Mouse (Mus musculus): Measurements from ENCODE around the gene BC049762.

BC049762 gene

GRCm38 (mm10) chr11:51214021-51214420, 48.8 kb downstream of the BC049762 start:
- DNase-seq = no peak

- DNase-seq = no peak
Observed at GRCm38 (mm10) chr11:51211426-51211825, 51.4 kb downstream of the BC049762 start.

GRCm38 (mm10) chr11:51207758-51208157, 55.1 kb downstream of the BC049762 start:
- DNase-seq = no peak
